Mouse (Mus musculus) fat pad, adult 2 months (tissue): ENCODE data around the gene C1ra.
"Not testable (repeated sequence)": the region's sequence is repeated elsewhere in the genome, so short reads cannot be mapped to it uniquely, and the experiment has no call there.

Experiments
- DNase-seq: peaks from one replicate; pipeline ENCODE4 v3.0.0-alpha.2; 2011; ENCODE audit warnings: low read depth, low spot score; ENCODE audit errors: extremely low read depth

C1ra gene

GRCm38 (mm10) chr6:124512355-124512836, at the start of gene C1ra:
Gene C1ra (plus strand): TSS chr6:124512405.
- DNase-seq: no peak

GRCm38 (mm10) chr6:124463881-124464291, 48.3 kb upstream of the C1ra start:
- DNase-seq: no peak

- no peak for DNase-seq
Measured at GRCm38 (mm10) chr6:124464305-124465271, 47.6 kb upstream of the C1ra start, which contains the start of gene Clstn3. Gene Clstn3 (minus strand): TSS chr6:124464794.

- DNase-seq: no peak
Measured at GRCm38 (mm10) chr6:124465299-124465698, 46.9 kb upstream of the C1ra start.

DNA sequence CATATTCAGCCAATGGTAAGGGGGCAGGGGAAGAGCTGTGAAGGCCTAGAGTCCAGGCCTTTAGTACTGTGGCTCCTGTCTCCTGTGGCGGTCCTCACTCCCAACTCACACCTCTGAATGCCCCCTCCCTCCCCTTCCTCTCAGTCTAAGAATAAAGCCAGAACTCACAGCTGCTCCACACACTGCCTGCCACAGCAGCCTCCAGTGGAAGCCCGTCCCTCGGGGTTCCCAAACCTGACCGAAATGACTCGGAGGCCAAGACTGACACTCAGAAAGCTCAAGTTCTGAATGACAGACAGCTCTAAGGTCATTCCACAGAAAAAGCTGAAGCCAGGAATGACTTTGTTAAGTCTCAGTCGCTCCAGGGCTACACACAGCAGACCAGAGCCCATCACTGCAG, 46.5 kb upstream of the C1ra start:
- DNase-seq: no peak

DNA sequence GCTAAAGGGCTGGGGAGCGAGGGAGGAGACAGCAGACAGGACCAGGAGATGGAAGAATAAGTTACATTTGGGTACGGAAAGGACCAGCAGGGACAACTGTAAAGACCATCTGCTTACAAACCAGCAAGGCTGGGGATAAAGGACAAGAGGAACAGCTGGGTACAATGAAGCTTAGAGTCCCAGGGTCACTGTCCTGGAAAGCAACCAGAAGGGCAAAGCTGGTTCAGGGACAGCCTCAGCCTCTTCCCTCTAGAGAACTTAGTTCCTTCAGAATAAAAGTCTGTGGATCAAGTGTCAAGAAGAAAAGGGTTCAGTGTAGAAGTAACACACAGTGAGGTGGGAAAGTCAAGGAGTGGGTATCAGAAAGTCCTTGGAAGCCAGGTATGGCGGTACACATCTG, 41.1 kb upstream of the C1ra start:
- DNase-seq: no peak

GRCm38 (mm10) chr6:124471783-124472638, 40.2 kb upstream of the C1ra start:
- DNase-seq: not testable (repeated sequence)

- no peak for DNase-seq
Measured at GRCm38 (mm10) chr6:124472801-124473200, 39.4 kb upstream of the C1ra start.

- DNase-seq: no peak
Measured at GRCm38 (mm10) chr6:124474621-124475020, 37.6 kb upstream of the C1ra start.

DNA sequence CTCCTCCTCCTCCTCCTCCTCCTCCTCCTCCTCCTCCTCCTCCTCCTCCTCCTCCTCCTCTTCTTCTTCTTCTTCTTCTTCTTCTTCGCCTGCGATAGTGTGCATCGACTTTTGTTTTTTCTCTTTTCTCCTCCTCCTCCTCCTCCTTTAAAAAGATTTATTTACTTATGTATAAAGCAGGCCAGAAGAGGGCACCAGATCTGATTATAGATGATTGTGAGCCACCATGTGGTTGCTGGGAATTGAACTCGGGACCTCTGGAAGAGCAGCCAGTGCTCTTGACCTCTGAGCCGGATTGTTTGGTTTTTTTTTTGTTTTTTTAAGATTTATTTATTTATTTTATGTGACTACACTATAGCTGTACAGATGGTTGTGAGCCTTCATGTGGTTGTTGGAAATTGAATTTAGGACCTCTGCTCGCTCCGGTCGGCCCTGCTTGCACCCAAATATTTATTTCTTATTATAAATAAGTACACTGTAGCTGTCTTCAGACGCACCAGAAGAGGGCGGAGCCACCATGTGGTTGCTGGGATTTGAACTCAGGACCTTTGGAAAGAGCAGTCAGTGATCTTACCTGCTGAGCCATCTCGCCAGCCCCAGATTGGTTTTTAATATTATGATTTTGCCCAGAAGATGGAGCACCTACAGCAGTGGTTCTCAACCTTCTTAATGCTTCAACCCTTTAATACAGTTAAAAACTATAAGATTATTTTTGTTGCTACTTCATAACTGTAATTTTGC, 36.7 kb upstream of the C1ra start:
- not testable (repeated sequence) for DNase-seq

GRCm38 (mm10) chr6:124476216-124476615, 36.0 kb upstream of the C1ra start:
- no peak for DNase-seq

- DNase-seq: no peak
Measured at GRCm38 (mm10) chr6:124476796-124477195, 35.4 kb upstream of the C1ra start.

- no peak for DNase-seq
Measured at GRCm38 (mm10) chr6:124477221-124477655, 35.0 kb upstream of the C1ra start.

DNA sequence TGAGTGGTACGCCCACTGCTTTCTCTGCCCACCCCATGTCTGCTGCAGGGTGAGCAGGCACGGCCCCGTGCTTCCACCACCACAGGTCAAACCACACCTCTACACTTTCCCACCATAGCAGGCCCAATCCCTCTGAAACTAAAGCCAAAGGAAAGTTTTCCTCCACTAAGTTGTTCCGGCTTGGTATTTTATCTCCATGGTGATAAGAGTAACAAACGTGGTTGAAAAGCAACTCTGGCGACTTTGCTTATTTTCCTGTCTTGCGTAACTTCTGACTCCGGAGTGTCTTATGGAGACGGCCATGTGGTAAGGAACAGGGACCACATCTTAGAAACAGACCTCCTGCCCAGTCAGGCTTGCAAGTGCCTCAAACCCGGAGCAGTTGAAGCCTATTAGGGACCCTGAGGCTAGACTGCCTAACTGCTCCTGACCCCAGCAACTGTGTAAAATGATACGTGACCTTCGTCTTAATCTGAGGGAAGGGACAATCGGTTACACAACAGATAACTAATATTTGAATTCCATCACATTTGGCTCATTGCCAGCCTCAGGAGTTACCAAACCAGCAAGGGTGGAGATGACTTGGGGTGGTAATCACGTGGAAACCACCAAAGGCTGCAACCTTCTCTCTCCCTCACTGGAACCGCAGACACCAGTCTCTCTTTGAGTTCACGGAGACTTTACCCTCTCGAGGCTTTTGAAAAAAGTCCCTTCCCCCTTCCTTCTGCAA, 34.1 kb upstream of the C1ra start:
- DNase-seq: no peak

- DNase-seq: no peak
Measured at GRCm38 (mm10) chr6:124478874-124479572, 33.2 kb upstream of the C1ra start.

GRCm38 (mm10) chr6:124479573-124479930, 32.7 kb upstream of the C1ra start:
- no peak for DNase-seq

GRCm38 (mm10) chr6:124480295-124480694, 31.9 kb upstream of the C1ra start:
- no peak for DNase-seq

- no peak for DNase-seq
Measured at GRCm38 (mm10) chr6:124481571-124481970, 30.6 kb upstream of the C1ra start.

GRCm38 (mm10) chr6:124483831-124484230, 28.4 kb upstream of the C1ra start:
- not testable (repeated sequence) for DNase-seq
